Mouse (Mus musculus): ENCODE results near the gene Sh3gl1. TPM values are rescaled to one million over a fixed set of nuclear protein-coding genes. Genes with fewer than 3 reads are reported as not detected.

Sh3gl1 gene
- total and polyA plus RNA-seq, 3 experiments, result 29.3 to 39.0 (median 38.0) TPM

DNA sequence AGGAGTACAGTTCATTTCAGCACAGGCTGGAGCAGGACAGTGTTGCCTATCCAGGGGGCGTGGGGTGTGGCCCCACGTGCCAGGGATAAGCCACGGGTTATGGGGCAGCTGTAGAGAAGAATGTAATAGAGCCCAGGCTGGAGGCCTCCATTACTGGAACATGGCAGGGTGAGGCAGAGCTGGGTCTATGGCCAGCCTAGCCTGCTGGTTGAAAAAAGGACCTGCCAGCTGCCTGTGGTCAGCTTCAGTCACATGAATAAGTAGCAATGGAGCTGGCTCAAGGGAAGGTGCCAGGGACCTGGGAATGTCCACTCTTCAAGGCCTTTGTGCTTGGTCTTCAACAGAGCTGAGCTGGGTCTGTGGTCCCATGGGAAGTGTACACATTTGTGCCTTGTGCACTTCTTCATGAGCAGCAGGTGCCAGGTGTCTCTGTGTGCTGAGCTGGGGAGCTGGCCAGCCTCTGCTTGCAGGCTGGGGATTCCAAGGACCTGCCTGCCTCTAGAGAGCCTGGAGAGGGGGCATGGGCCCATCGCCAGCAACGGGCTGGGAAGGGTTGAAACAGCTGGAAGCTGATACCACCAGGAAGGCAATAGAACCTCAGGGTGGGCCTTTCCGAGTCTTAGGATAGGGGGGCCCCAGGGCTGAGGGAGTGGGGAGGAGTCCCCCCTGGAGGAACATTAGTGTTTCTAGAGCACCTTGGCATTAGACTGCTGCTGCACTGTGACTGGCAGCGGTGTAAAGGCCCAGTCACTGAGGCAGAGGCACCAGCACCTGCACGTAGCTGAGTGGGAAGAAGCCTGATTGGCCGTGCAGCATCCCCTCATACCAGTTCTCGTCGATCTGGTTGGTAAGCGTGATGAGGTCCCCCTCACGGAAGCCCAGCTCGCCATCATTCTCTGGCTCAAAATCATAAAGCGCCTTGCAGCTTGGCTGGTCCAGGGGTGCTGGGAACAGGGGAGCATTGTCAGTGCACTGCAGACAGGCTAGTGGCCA, 19.3 kb downstream of the Sh3gl1 start:
- Histone ChIP-seq H3K36me3 (replicated peaks in 1 of 2; ENCODE audit: control insufficient read depth in 1 of 2, insufficient read depth in 1 of 2, low read length in 1 of 2) (peaks cover 62 to 81% of the 10 kb centered on the region in 2 experiments), H3K4me3 (replicated peaks in 1 of 3; ENCODE audit: low read depth in 2 of 3, low read length in 2 of 3, poor library complexity in 1 of 3) (no peak overlapping the region), H3K4me1 (ENCODE audit: control insufficient read depth in 1 of 2, insufficient read depth in 2 of 2) (peaks cover 8 to 26% of the 10 kb centered on the region in 2 experiments), H3K9ac (ENCODE audit: insufficient read depth, low read depth) (no peak overlapping the region), H3K4me2 (ENCODE audit: insufficient read depth, low read depth, poor library complexity, severe bottlenecking) (no peak overlapping the region), H3K79me2 (replicated peaks; ENCODE audit: control insufficient read depth, extremely low read depth, insufficient read depth, poor library complexity, severe bottlenecking) (no peaks in the 10 kb centered on the region; the same call in none of the 2 replicates), H3K27me3 (replicated peaks) (no peaks in the 10 kb centered on the region), H3K9me3 (replicated peaks; ENCODE audit: low read length) (no peaks in the 10 kb centered on the region), H3K27ac (ENCODE audit: insufficient read depth, low read depth) (no peak overlapping the region)
- no peak for DNase-seq (ENCODE audit: extremely low read depth)
- in situ Hi-C loops (cut with MboI; ENCODE audit: low pct_ligation_motif_present, low pct_unique_long_range_greater_than_20kb, low sequenced_read_pairs), result no loop called here
- TF ChIP-seq EP300 (IDR thresholded peaks at IDR 0.05; ENCODE audit: low read length) (no peak), ZMIZ1 (IDR thresholded peaks at IDR 0.05; ENCODE audit: low read depth, low read length) (peak; percentile 14; the same call in 1 of the 2 replicates)
- dilution Hi-C loops (cut with MboI; ENCODE audit: extremely low pct_ligation_motif_present, extremely low pct_unique_long_range_greater_than_20kb, low sequenced_read_pairs), result no loop called here

GRCm38 (mm10) chr17:56016382-56016781, 20.1 kb downstream of the Sh3gl1 start:
- H3K4me2 ChIP-seq (ENCODE audit: insufficient read depth, low read depth, poor library complexity, severe bottlenecking), result no peak overlapping the region
- in situ Hi-C loops (cut with MboI; ENCODE audit: low pct_ligation_motif_present, low pct_unique_long_range_greater_than_20kb, low sequenced_read_pairs) (no loop called here), dilution Hi-C loops (cut with MboI; ENCODE audit: extremely low pct_ligation_motif_present, extremely low pct_unique_long_range_greater_than_20kb, low sequenced_read_pairs) (no loop called here)
- no peak for TF ChIP-seq RCOR1 (conservative IDR thresholded peaks at IDR 0.05; ENCODE audit: low read depth, low read length)
- no peak overlapping the region for H3K27ac ChIP-seq (ENCODE audit: insufficient read depth, low read depth)
- H3K4me1 ChIP-seq (ENCODE audit: control insufficient read depth in 1 of 2, insufficient read depth in 2 of 2), result peaks cover under 1 to 19% of the 10 kb centered on the region in 2 experiments
- H3K36me3 ChIP-seq (replicated peaks in 1 of 2; ENCODE audit: control insufficient read depth in 1 of 2, insufficient read depth in 1 of 2, low read length in 1 of 2), result peaks cover 69 to 85% of the 10 kb centered on the region in 2 experiments
- H3K4me3 ChIP-seq (replicated peaks in 1 of 3; ENCODE audit: low read depth in 2 of 3, low read length in 2 of 3, poor library complexity in 1 of 3), result no peak overlapping the region
- H3K27me3 ChIP-seq (replicated peaks), result no peaks in the 10 kb centered on the region
- H3K9me3 ChIP-seq (replicated peaks; ENCODE audit: low read length), result no peaks in the 10 kb centered on the region
- H3K9ac ChIP-seq (ENCODE audit: insufficient read depth, low read depth), result no peak overlapping the region
- DNase-seq (ENCODE audit: extremely low read depth), result no peak
- H3K79me2 ChIP-seq (replicated peaks; ENCODE audit: control insufficient read depth, extremely low read depth, insufficient read depth, poor library complexity, severe bottlenecking), result no peaks in the 10 kb centered on the region; the same call in 1 of the 2 replicates

DNA sequence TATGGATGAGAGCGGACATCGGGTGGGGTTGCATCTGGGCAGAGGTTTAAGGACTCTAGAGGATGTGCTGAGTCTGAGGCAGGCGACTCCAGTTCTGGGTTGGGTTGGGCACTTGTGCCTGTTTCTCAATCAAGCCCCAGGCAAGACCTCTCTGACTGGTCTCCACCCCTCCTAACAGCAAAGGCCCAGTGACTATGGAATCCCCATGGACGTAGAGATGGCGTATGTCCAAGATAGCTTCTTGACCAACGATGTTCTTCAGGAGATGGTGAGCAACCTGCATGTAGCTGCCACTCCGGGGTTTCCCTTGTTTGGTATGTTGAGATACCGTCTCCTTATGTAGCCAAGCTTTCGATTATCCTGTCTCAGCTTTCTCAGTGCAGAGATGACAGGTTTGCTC, 21.1 kb downstream of the Sh3gl1 start:
- dilution Hi-C loops (cut with MboI; ENCODE audit: extremely low pct_ligation_motif_present, extremely low pct_unique_long_range_greater_than_20kb, low sequenced_read_pairs), result no loop called here
- Histone ChIP-seq H3K9ac (ENCODE audit: insufficient read depth, low read depth) (no peak overlapping the region), H3K79me2 (replicated peaks; ENCODE audit: control insufficient read depth, extremely low read depth, insufficient read depth, poor library complexity, severe bottlenecking) (no peaks in the 10 kb centered on the region), H3K27ac (ENCODE audit: insufficient read depth, low read depth) (no peak overlapping the region), H3K36me3 (replicated peaks in 1 of 2; ENCODE audit: control insufficient read depth in 1 of 2, insufficient read depth in 1 of 2, low read length in 1 of 2) (peaks cover 71 to 86% of the 10 kb centered on the region in 2 experiments), H3K4me3 (replicated peaks in 1 of 3; ENCODE audit: low read depth in 2 of 3, low read length in 2 of 3, poor library complexity in 1 of 3) (no peak overlapping the region), H3K27me3 (replicated peaks) (no peaks in the 10 kb centered on the region), H3K9me3 (replicated peaks; ENCODE audit: low read length) (no peaks in the 10 kb centered on the region), H3K4me2 (ENCODE audit: insufficient read depth, low read depth, poor library complexity, severe bottlenecking) (no peak overlapping the region), H3K4me1 (ENCODE audit: control insufficient read depth in 1 of 2, insufficient read depth in 2 of 2) (peaks cover 3 to 15% of the 10 kb centered on the region in 2 experiments)
- in situ Hi-C loops (cut with MboI; ENCODE audit: low pct_ligation_motif_present, low pct_unique_long_range_greater_than_20kb, low sequenced_read_pairs), result no loop called here
- DNase-seq (ENCODE audit: extremely low read depth), result no peak
- TF ChIP-seq EP300 (IDR thresholded peaks at IDR 0.05; ENCODE audit: low read length) (no peak), ZKSCAN1 (IDR thresholded peaks at IDR 0.05; ENCODE audit: borderline replicate concordance, low read depth, low read length) (no peak), TCF12 (IDR thresholded peaks at IDR 0.05; ENCODE audit: low read depth, low read length) (no peak), CTCF (conservative IDR thresholded peaks at IDR 0.05 in 1 of 2, IDR thresholded peaks at IDR 0.05 in 1 of 2; ENCODE audit: low read depth in 2 of 2, low read length in 2 of 2) (no peak), CHD2 (IDR thresholded peaks at IDR 0.05; ENCODE audit: low read length) (no peak), CHD1 (IDR thresholded peaks at IDR 0.05; ENCODE audit: low read depth, low read length) (no peak), USF2 (conservative IDR thresholded peaks at IDR 0.05; ENCODE audit: low read depth, low read length) (no peak), RCOR1 (conservative IDR thresholded peaks at IDR 0.05; ENCODE audit: low read depth, low read length) (no peak), ZMIZ1 (IDR thresholded peaks at IDR 0.05; ENCODE audit: low read depth, low read length) (no peak), PAX5 (IDR thresholded peaks at IDR 0.05; ENCODE audit: low read length) (no peak)
